Mouse (Mus musculus): ENCODE results near the gene Gm20806. TPM values are rescaled to one million over a fixed set of nuclear protein-coding genes. Genes with fewer than 3 reads are reported as not detected.
"Not testable (repeated sequence)": the region's sequence is repeated elsewhere in the genome, so short reads cannot be mapped to it uniquely, and the experiment has no call there.

Gm20806 gene
- total RNA-seq (2021) = not detected

GRCm38 (mm10) chrY:78837956-78838355 is at the start of gene Gm20806:
TSS of gene Gm20806 (minus strand) at chrY:78838056.
- not testable (repeated sequence) for DNase-seq

All from heart, postnatal 4 days (tissue).